Mouse (Mus musculus) forebrain, embryonic 10.5 days (tissue): Measurements from ENCODE around the gene Chrne. TPM values are rescaled to one million over a fixed set of nuclear protein-coding genes. Genes with fewer than 3 reads are reported as not detected.

ENCODE experiments used
- DNase-seq: peaks from one replicate; pipeline ENCODE4 v3.0.0-alpha.2; 2017; ENCODE audit warnings: low spot score; ENCODE audit errors: extremely low spot score
- H3K27ac ChIP-seq: fragments of 300-500 bp; sonication (generic); 2 replicates; pipeline ENCODE4 v1.5.1; 2016; ENCODE audit warnings: mild to moderate bottlenecking
- H3K27me3 ChIP-seq: fragments of 300-500 bp; sonication (generic); 2 replicates; pipeline ENCODE4 v1.6.1; 2016; ENCODE audit warnings: mild to moderate bottlenecking; ENCODE audit not compliant: poor library complexity, severe bottlenecking
- H3K36me3 ChIP-seq: fragments of 300-500 bp; sonication (generic); replicated peaks from 2 replicates; pipeline ENCODE4 v1.6.1; 2016; ENCODE audit warnings: mild to moderate bottlenecking, moderate library complexity
- H3K4me1 ChIP-seq: fragments of 300-500 bp; sonication (generic); 2 replicates; pipeline ENCODE4 v1.6.1; 2016
- H3K4me3 ChIP-seq: fragments of 300-500 bp; sonication (generic); 2 replicates; pipeline ENCODE4 v1.5.1; 2016; ENCODE audit warnings: mild to moderate bottlenecking, moderate library complexity
- H3K9me3 ChIP-seq: fragments of 300-500 bp; sonication (generic); 2 replicates; pipeline ENCODE4 v1.6.1; 2016; ENCODE audit warnings: mild to moderate bottlenecking, moderate library complexity
- WGBS: fragments of 180-500 bp; shearing (Covaris S2); methylation state at CpG from one replicate; pipeline ENCODE4 v1.1.7; 2016; 5-methylcytosine and 5-hydroxymethylcytosine counted together
- polyA plus RNA-seq: library from polyadenylated mRNA; unstranded; fragments of >200 nt; fragmentation: Nextera tagmentation; extraction: Ambion mirVana; gene quantifications from 2 replicates; pipeline ENCODE4 v1.2.1, GENCODE M21; 2016

Gene Chrne
- not detected in 2 replicates for polyA plus RNA-seq

GRCm38 (mm10) chr11:70619101-70619500, at the start of gene Chrne:
Chrne (minus strand) TSS chr11:70619216.
- no peaks in the 10 kb centered on the region for H3K36me3 ChIP-seq
- H3K27me3 ChIP-seq: peaks cover 21% of the 10 kb centered on the region
- 68% methylated on average over 1 of the region's 1 CpGs for WGBS
- no peak for DNase-seq
- no peaks in the 10 kb centered on the region for H3K9me3 ChIP-seq
- no peak within 1 kb of the TSS for H3K27ac ChIP-seq
- H3K4me3 ChIP-seq: no peak within 1 kb of the TSS
- peaks cover 19% of the 10 kb centered on the region for H3K4me1 ChIP-seq

- DNase-seq: no peak
- H3K4me3 ChIP-seq: peak overlapping the region; percentile 72
- WGBS: 2% methylated on average over 15 of the region's 15 CpGs
- peaks cover 45% of the 10 kb centered on the region for H3K4me1 ChIP-seq
- H3K9me3 ChIP-seq: no peaks in the 10 kb centered on the region
- no peaks in the 10 kb centered on the region for H3K27me3 ChIP-seq
- peak overlapping the region; percentile 96 for H3K27ac ChIP-seq
- peaks cover 61% of the 10 kb centered on the region for H3K36me3 ChIP-seq
Measured at GRCm38 (mm10) chr11:70668335-70668770, 49.3 kb upstream of the Chrne start.

GRCm38 (mm10) chr11:70667271-70668150, 48.5 kb upstream of the Chrne start:
- WGBS: 75% methylated on average over 14 of the region's 14 CpGs
- Histone ChIP-seq H3K4me1 (peaks cover 47% of the 10 kb centered on the region), H3K36me3 (peaks cover 66% of the 10 kb centered on the region), H3K4me3 (peak overlapping the region; percentile 72), H3K9me3 (no peaks in the 10 kb centered on the region), H3K27ac (peak overlapping the region; percentile 96), H3K27me3 (no peaks in the 10 kb centered on the region)
- DNase-seq: no peak

- no peak overlapping the region for H3K27ac ChIP-seq
- peaks cover 66% of the 10 kb centered on the region for H3K36me3 ChIP-seq
- H3K4me3 ChIP-seq: no peak overlapping the region
- H3K9me3 ChIP-seq: no peaks in the 10 kb centered on the region
- no peak for DNase-seq
- WGBS: 96% methylated on average over 8 of the region's 8 CpGs
- H3K4me1 ChIP-seq: peaks cover 44% of the 10 kb centered on the region
- H3K27me3 ChIP-seq: no peaks in the 10 kb centered on the region
Measured at GRCm38 (mm10) chr11:70666687-70667086, 47.7 kb upstream of the Chrne start.

- Histone ChIP-seq H3K27ac (no peak overlapping the region), H3K36me3 (peaks cover 76% of the 10 kb centered on the region), H3K4me1 (peaks cover 25% of the 10 kb centered on the region), H3K4me3 (no peak overlapping the region), H3K9me3 (no peaks in the 10 kb centered on the region), H3K27me3 (no peaks in the 10 kb centered on the region)
- DNase-seq: no peak
- 94% methylated on average over 9 of the region's 9 CpGs for WGBS
Measured at GRCm38 (mm10) chr11:70664741-70665140, 45.7 kb upstream of the Chrne start.

GRCm38 (mm10) chr11:70663957-70664356, 44.9 kb upstream of the Chrne start:
- no peaks in the 10 kb centered on the region for H3K9me3 ChIP-seq
- H3K27me3 ChIP-seq: no peaks in the 10 kb centered on the region
- peaks cover 82% of the 10 kb centered on the region for H3K36me3 ChIP-seq
- no peak overlapping the region for H3K27ac ChIP-seq
- H3K4me1 ChIP-seq: peaks cover 22% of the 10 kb centered on the region
- DNase-seq: no peak
- 91% methylated on average over 6 of the region's 6 CpGs for WGBS
- H3K4me3 ChIP-seq: no peak overlapping the region

GRCm38 (mm10) chr11:70663101-70663500, 44.1 kb upstream of the Chrne start:
- Histone ChIP-seq H3K27ac (no peak overlapping the region), H3K4me3 (no peak overlapping the region), H3K4me1 (peaks cover 27% of the 10 kb centered on the region), H3K36me3 (peaks cover 82% of the 10 kb centered on the region), H3K9me3 (no peaks in the 10 kb centered on the region), H3K27me3 (no peaks in the 10 kb centered on the region)
- DNase-seq: no peak
- WGBS: 89% methylated on average over 8 of the region's 8 CpGs

GRCm38 (mm10) chr11:70660571-70660970, 41.6 kb upstream of the Chrne start:
- H3K27me3 ChIP-seq: no peaks in the 10 kb centered on the region
- H3K4me1 ChIP-seq: peaks cover 37% of the 10 kb centered on the region
- peaks cover 63% of the 10 kb centered on the region for H3K36me3 ChIP-seq
- no peak overlapping the region for H3K27ac ChIP-seq
- WGBS: 93% methylated on average over 8 of the region's 8 CpGs
- H3K4me3 ChIP-seq: no peak overlapping the region
- H3K9me3 ChIP-seq: no peaks in the 10 kb centered on the region
- no peak for DNase-seq

GRCm38 (mm10) chr11:70658942-70659341, 39.9 kb upstream of the Chrne start:
- H3K36me3 ChIP-seq: peaks cover 47% of the 10 kb centered on the region
- WGBS: 87% methylated on average over 8 of the region's 8 CpGs

GRCm38 (mm10) chr11:70658521-70658920, 39.5 kb upstream of the Chrne start:
- 91% methylated on average over 5 of the region's 5 CpGs for WGBS
- no peaks in the 10 kb centered on the region for H3K27me3 ChIP-seq
- no peak overlapping the region for H3K27ac ChIP-seq
- 0 out of 2 replicates have a peak overlapping the region, but pooled peaks have one; percentile 99 for H3K4me3 ChIP-seq
- peaks cover 43% of the 10 kb centered on the region for H3K36me3 ChIP-seq
- peaks cover 44% of the 10 kb centered on the region for H3K4me1 ChIP-seq
- no peak for DNase-seq
- no peaks in the 10 kb centered on the region for H3K9me3 ChIP-seq

More at GRCm38 (mm10) chr11:70658942-70659341, 39.9 kb upstream of the Chrne start:
- Histone ChIP-seq H3K4me3 (no peak overlapping the region), H3K4me1 (peaks cover 44% of the 10 kb centered on the region), H3K27ac (no peak overlapping the region), H3K27me3 (no peaks in the 10 kb centered on the region), H3K9me3 (no peaks in the 10 kb centered on the region)
- DNase-seq: no peak

GRCm38 (mm10) chr11:70657991-70658390, 39.0 kb upstream of the Chrne start:
- Histone ChIP-seq H3K4me3 (peak overlapping the region; percentile 99), H3K4me1 (peaks cover 46% of the 10 kb centered on the region), H3K36me3 (peaks cover 40% of the 10 kb centered on the region), H3K27me3 (no peaks in the 10 kb centered on the region), H3K9me3 (no peaks in the 10 kb centered on the region), H3K27ac (peak overlapping the region; percentile 99)
- WGBS: 54% methylated on average over 9 of the region's 9 CpGs
- DNase-seq: no peak

GRCm38 (mm10) chr11:70657573-70657972, 38.6 kb upstream of the Chrne start:
- Histone ChIP-seq H3K36me3 (peaks cover 40% of the 10 kb centered on the region), H3K27me3 (no peaks in the 10 kb centered on the region), H3K4me3 (peak overlapping the region; percentile 99), H3K27ac (peak overlapping the region; percentile 99), H3K4me1 (peaks cover 49% of the 10 kb centered on the region), H3K9me3 (no peaks in the 10 kb centered on the region)
- 54% methylated on average over 6 of the region's 6 CpGs for WGBS
- no peak for DNase-seq

GRCm38 (mm10) chr11:70656964-70657363, 37.9 kb upstream of the Chrne start, which contains the start of gene Eno3:
Eno3 (plus strand) TSS chr11:70657202.
- H3K27me3 ChIP-seq: no peaks in the 10 kb centered on the region
- DNase-seq: peak; percentile 51
- WGBS: 6% methylated on average over 3 of the region's 3 CpGs

More at GRCm38 (mm10) chr11:70656964-70657363, 37.9 kb upstream of the Chrne start, which contains the start of gene Eno3:
- peaks cover 40% of the 10 kb centered on the region for H3K36me3 ChIP-seq
- no peaks in the 10 kb centered on the region for H3K9me3 ChIP-seq
- peak within 1 kb of the TSS; percentile 99 for H3K27ac ChIP-seq
- H3K4me3 ChIP-seq: peak within 1 kb of the TSS; percentile 99
- peaks cover 55% of the 10 kb centered on the region for H3K4me1 ChIP-seq
